Mouse (Mus musculus) ovary, postnatal 14 days (tissue): ENCODE data around the gene 4930558K02Rik.
A peak's percentile ranks its signal among the peaks of the same experiment; 100 is the strongest.

Source experiments
- DNase-seq: peaks from one replicate; pipeline ENCODE4 v3.0.0; 2022; ENCODE audit warnings: low spot score

The 4930558K02Rik gene

GRCm38 (mm10) chr1:161979536-161979935, at the start of gene 4930558K02Rik:
4930558K02Rik (minus strand) TSS chr1:161979636.
- no peak for DNase-seq

DNA sequence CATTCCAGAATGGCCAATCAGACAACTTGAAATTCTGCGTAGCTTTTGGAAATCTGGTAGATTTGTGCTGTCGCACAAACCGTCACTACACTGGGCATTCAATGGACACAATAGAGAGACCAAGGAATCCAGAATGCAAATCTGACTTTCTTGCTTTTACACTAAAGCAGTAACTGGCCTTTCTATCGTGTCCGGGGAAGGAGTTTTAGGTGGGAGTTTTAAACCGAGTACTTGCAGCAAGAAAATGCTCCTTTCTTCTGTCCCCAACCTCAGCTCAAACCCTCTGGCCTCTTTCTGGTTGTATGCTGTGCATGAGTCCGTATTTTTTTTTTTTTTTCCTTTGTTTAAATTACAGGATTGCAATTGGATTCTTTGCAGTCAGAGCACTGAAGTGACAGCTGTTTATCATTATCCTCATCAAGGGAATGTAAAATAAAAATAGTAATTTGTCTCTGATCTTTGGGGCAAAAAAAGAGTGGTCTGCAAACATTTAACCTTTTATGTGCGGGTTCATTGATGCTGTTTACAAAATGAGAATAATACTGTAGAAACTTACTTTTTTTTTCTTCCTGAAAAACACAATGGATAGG, 44.3 kb upstream of the 4930558K02Rik start:
- DNase-seq, result no peak

GRCm38 (mm10) chr1:162020766-162021165, 41.3 kb upstream of the 4930558K02Rik start:
- no peak for DNase-seq

- DNase-seq, result no peak
Observed at GRCm38 (mm10) chr1:162020303-162020731, 40.9 kb upstream of the 4930558K02Rik start.

DNA sequence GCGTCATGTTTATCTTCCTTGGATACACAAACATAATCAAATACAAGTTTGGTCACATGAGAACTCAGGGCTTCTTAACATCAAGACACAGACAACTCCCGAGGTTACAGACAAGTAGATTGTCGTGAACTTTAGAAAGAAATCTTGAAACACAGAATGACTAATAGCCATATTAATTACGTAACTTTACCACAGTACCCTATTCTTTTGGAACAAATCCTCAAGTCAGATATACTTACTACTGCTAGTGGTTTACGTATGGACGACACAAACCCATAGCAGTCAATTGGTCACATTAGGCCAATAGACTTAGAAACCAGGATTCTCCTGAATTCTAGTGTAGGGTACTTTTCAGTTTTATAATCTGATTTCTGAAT, 39.2 kb upstream of the 4930558K02Rik start:
- DNase-seq, result no peak

GRCm38 (mm10) chr1:162017975-162018600, 38.7 kb upstream of the 4930558K02Rik start:
- no peak for DNase-seq

GRCm38 (mm10) chr1:162016982-162017381, 37.5 kb upstream of the 4930558K02Rik start:
- DNase-seq, result no peak

DNA sequence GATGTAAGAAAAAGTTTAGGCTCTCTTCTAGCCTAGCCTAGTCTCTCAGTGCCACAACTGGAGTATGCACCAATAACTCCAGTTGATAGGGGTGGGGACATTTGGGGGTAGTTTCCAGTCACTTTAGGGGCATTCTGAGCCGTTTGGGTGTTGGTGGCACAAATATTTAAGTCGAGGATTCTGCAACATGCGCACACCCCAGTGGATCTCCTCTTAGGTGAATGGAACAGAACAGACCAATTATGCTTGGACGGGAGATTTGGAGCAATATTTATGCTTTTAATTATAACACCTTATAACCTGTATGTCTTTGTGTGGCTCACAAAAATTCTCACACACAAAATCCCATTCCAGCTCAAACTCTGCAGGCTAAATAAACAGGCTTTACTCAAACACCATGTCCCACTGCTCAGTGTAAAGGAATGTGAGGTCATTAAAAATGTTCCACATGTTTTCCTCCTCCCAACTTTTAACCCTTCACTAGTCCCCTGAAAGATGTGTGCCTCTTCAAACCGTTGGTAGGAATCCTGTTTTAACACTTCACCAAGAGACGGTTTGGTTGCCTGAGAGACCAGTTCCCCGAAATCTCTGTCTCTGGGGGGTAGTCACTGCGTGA, 35.9 kb upstream of the 4930558K02Rik start:
- DNase-seq, result no peak

DNA sequence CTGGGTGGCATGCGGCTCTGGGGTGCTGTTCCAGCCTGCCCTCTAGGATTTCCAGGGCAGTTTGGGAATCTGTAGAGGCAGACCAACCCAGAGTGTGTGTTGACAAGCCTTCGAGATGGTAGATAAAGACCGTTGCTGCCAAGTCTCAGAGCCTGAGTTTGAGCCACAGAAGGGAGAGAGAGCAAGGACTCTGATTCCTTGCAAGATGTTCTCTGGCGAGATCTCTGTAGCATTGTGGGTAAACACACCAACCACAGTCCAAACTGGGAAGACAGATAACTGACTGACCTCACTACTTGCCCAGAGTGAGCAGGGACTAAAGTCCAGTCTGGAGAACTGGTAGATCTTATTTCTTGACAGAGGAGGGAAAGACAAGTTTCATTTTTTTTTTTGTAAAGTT, 34.1 kb upstream of the 4930558K02Rik start:
- DNase-seq, result no peak

- no peak for DNase-seq
Observed at GRCm38 (mm10) chr1:162011523-162012245, 32.2 kb upstream of the 4930558K02Rik start.

DNA sequence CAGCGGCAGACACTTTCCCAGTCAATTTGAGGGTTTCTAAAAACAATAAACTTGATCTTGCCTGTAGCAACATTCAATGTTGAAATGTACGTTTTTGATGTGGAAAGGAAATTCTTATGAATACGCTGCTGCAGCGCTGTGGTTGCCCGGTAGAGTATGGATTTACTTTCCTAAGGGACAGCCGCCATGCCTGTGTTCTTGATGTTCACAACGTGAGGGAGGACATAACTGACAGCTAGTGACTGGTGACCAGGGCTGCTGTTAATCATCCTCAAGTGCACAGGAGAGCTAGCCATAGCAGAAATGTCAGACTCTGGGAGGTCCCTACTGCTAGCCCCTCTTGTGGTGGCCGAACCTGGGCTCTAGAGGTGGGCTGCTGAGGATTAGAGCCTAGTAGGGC, 29.6 kb upstream of the 4930558K02Rik start:
- DNase-seq, result no peak

DNA sequence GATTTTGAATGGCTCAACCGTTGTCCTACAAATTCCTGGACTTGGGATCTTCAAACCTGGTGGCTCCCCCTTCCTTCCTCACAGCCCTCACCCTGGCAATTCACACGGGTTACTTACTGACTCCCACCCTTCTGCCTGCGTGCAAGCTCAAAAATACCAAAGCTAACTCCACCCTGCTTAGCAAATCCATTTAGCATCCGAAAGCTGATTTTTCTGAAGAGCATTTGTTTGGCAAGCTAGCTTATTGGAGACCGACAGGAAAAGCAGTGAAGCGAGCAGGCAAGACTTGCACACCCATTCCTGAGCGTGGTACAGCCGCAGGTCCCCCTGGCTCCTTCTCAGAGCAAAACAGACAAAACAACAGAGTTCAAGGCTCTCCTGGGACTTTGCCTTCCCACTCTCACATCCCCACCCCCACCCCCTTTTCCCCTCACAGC, 29.2 kb upstream of the 4930558K02Rik start:
- DNase-seq, result no peak

- no peak for DNase-seq
Observed at GRCm38 (mm10) chr1:162008208-162008607, 28.8 kb upstream of the 4930558K02Rik start.

DNA sequence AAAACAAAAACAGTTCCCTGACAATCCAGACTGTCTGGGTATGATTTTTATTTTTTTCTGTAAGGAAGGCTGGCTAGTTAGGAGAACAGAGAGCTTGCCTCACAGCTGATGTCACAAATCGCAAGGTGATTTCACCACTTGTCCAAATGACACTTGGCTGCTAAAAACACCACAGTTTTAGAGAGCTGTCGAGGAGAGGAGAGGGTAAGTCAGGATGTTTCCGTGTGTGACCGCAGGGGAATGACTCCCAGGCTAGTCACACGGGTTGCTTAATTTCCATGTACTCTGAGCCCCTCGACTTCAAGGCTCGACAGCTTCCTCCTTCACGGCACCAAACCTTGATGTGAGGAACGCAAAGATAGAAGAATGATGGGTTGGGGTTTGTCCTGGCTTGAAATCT, 26.7 kb upstream of the 4930558K02Rik start:
- DNase-seq, result no peak

DNA sequence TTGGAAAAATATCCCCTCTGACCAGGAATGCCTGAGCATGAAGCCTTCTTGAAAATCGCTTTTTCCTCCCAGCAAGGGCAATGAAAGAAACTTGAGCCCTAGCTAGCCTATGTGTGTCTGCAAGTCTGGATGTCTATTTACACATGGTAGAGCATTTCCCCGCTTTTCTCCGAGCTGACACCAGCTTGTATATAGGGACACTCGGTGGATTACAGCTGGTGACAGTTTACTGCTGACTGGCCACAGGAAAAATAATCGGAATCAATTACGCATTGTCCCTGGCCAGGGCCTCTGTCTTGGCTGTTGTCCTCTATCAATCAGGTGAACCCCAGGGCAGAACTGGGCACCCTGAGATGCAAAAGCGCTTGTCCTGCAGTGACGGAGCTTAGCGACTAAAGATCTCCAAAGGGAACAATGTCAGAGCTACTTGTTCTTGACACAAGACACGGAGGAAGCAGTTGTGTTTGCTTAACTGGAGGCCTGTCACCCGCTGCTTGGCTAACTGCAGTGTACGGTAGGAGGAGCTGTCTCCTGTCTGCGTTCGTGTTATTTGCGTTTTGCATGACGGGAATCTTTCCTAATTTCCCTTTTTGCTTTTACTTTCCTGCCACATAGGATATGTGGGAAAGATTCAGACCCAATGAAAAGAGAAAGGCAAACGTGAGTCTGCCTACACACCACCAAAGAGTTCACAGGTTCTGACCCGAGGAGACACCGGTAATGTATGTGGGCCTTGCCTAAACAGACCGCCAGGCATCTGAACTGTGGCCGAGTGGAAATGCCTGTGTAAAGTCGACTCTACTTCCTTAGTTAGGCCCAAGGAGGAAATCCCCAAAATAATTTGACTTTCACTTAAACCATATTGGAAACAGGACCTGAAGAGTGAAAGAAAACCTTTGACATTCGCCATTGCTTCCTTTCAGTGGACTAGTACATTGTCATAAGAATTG, 25.7 kb upstream of the 4930558K02Rik start:
- no peak for DNase-seq

DNA sequence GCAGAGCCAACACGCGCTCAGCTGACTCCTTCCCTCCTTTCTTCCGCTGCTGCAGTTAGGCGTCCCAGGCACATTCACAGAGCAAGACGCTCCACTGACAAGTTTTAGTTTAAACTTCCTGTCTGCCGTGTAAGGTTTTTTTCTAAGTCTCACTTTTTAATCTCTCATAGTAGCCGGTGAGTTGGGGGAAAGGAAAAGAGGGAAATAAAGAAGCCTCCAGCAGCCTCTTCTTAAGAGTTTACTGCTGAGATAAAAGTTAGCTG, 25.0 kb upstream of the 4930558K02Rik start:
- DNase-seq, result no peak

- no peak for DNase-seq
Observed at GRCm38 (mm10) chr1:162003729-162004517, 24.5 kb upstream of the 4930558K02Rik start.

GRCm38 (mm10) chr1:162001328-162001727, 21.9 kb upstream of the 4930558K02Rik start:
- no peak for DNase-seq

DNA sequence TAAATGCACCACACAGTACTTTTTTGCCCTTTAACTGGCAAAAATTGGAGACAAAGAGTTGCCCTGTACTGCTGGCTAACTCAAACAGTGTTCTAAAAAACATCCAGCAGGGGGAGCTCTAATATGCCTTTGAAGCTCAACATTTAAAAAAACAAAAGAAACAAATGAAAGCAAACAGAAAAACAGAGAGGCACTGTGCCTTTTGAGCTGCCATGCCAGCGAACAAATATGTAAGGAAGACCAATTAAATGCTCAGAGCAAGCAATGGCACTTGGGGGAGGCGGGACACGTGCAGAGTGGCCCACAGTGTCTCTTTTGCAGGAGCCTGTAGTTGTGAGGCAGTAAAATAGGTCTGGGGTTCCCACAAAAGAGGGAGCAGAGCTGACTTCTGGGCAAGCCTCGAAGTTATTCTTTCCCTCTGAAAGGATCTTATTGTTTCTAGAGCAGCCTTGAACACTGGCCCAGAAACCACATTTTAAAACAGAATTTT, 20.5 kb upstream of the 4930558K02Rik start:
- DNase-seq, result peak; percentile 65

- no peak for DNase-seq
Observed at GRCm38 (mm10) chr1:161999338-161999737, 19.9 kb upstream of the 4930558K02Rik start.

DNA sequence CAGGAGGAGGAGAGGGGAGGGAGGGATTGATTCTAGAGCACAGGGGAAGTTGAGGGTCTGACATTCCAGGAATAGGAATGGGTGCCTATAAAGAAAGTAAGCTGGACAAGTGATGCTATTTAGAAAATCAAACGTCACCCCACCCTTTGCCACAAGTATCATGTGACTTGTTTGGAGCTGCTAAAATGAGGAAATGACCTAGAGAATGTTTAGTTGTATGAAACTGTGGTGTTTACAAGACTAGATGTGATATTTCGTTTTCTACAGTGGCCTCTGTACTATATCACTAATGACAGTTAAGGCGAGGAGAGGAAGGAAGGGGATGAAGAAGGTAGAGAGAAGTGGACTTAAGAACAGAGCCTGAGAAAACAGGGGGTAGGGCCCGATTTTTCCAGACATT, 19.3 kb upstream of the 4930558K02Rik start:
- DNase-seq, result no peak
